Mouse (Mus musculus): Measurements from ENCODE around the gene Pir.

The Pir gene

DNA sequence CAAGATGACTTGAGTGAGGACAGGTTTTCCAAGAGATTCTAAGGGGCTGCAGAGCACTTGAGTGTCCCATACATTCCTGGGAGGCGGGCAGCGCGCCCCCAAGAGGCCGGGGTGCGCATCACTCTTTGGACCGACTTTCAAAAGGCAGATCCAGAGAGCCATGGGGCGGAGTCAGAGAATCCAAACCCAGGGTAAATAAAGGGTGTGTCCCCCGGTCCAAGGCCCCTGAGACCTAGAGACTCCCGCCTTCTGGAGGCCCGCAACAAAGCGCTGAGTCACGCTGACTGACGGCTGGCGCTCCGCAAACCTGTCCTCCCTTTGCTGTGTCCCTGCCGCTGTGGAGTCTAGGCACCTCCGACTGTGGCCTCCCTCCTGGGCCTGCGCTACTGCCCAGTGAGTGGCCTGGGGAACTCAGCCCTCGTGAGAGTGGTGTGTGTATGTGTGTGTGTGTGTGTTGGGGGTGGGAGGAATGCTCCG is at the start of gene Pir:
Pir (plus strand) TSS at position 87 of the 477 bp plus-strand sequence.
- ATAC-seq (ENCODE audit: insufficient number of reproducible peaks, low FRiP score, low TSS enrichment) = peak; percentile 58

- no peak for ATAC-seq (ENCODE audit: insufficient number of reproducible peaks, low FRiP score, low TSS enrichment)
These were observed 47.2 kb upstream of the Pir start for GRCm38 (mm10) chrX:164221989-164222388.

GRCm38 (mm10) chrX:164233380-164233779 is 35.8 kb upstream of the Pir start:
- no peak for ATAC-seq (ENCODE audit: insufficient number of reproducible peaks, low FRiP score, low TSS enrichment)

DNA sequence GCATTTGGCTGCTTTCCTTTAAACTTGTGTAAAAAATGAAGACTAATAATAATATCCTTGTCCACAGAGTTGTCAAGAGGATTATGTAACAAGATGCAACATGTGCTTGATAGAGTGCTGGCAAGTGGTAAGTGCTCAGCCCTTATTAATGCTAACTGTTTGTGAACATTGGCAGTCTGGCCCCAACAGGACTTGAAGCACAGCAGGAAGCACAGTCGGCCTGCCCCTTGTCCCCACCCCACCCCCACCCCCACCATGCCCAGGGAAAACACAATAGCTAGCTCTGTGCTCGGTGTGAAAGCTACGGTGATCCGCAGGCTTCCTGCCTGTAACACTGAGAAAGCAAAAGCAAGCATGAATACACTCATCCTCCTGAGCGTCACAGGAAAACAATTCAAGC is 23.5 kb upstream of the Pir start:
- no peak for ATAC-seq (ENCODE audit: insufficient number of reproducible peaks, low FRiP score, low TSS enrichment)

GRCm38 (mm10) chrX:164246722-164247121 is 22.4 kb upstream of the Pir start:
- ATAC-seq (ENCODE audit: insufficient number of reproducible peaks, low FRiP score, low TSS enrichment) = no peak

DNA sequence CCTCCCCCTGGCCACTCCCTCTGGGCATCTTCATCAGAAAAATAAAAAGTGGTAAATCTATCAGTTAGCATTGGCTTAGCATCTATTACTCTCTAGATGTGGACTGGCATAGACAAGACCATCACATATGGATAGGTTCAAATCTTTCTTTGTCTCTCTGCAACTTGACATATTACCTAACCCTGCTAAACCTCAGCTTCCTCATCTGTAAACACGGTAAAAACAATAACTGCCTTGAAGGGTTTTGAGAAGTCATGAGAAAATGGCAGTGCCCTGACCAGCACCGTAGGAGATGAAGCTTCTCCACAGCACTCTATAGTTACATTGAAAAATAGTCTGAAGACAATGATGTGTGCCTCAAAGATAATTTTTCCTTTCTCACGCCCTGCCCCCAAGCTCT is 12.6 kb upstream of the Pir start:
- ATAC-seq (ENCODE audit: insufficient number of reproducible peaks, low FRiP score, low TSS enrichment) = no peak

- no peak for ATAC-seq (ENCODE audit: insufficient number of reproducible peaks, low FRiP score, low TSS enrichment)
These were observed 11.1 kb upstream of the Pir start, which contains the start of gene Bmx for GRCm38 (mm10) chrX:164258057-164258456. Bmx (minus strand) TSS chrX:164258193.

DNA sequence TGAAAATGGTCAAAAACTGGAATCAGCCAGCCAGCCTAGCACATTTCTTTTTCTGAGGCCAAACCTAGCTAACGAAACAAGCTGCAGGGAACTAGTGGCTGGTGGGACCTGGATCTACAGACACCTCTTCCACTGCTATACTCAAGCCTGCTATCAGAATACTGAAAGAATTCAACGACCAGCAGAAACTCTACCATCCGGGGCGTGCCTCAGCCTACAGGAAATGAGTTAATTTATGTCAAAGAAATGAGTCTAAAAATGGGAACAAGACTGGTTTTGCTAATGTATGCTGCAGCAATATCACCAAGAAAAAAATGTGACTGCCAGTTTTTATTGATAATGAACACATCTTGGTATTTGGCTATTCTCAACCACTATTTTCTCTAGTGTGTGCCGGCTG is 10.5 kb upstream of the Pir start:
- no peak for ATAC-seq (ENCODE audit: insufficient number of reproducible peaks, low FRiP score, low TSS enrichment)

DNA sequence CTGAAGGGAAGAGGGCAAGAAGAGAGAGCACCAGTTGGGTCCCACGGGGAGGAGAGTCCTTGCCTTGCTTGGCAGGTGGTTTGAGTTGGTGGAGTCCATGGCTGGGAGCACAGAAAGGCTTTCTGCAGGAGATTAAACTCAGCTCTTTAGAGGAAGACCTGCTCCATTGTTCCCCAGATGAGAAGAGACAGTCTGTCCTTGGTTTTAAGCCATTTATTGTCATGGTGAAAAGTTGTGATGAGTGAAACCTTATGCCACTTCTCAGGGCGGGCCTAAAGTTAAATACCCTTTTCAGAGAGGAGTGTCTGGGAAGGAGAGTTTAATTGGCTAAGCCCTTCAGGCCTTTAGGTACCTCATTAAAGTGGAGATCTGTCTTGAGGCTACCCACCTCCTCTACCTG is 6.9 kb upstream of the Pir start:
- ATAC-seq (ENCODE audit: insufficient number of reproducible peaks, low FRiP score, low TSS enrichment) = no peak

GRCm38 (mm10) chrX:164264861-164265260 is 4.3 kb upstream of the Pir start:
- ATAC-seq (ENCODE audit: insufficient number of reproducible peaks, low FRiP score, low TSS enrichment) = no peak

GRCm38 (mm10) chrX:164270603-164271002 is 1.4 kb downstream of the Pir start:
- ATAC-seq (ENCODE audit: insufficient number of reproducible peaks, low FRiP score, low TSS enrichment) = no peak

DNA sequence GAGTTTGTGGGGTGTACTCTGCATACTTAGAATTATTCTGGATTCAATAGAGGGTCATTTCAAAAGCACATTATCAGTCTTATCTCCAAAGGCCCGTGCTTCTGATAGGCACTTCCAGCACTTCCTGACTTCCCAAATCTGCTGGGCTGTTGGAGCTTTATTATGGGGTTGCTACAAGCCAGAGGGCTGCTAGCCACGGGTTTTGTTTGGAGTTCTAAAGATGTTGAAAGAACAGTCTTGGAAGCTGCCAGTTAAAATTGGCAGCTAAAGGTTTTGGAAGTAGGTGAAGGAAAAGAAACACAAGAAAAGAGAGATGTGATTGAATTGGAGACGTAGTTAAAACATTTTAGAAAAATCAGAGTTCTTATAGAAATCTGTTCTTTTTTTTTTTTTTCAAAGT is 6.4 kb downstream of the Pir start:
- no peak for ATAC-seq (ENCODE audit: insufficient number of reproducible peaks, low FRiP score, low TSS enrichment)

DNA sequence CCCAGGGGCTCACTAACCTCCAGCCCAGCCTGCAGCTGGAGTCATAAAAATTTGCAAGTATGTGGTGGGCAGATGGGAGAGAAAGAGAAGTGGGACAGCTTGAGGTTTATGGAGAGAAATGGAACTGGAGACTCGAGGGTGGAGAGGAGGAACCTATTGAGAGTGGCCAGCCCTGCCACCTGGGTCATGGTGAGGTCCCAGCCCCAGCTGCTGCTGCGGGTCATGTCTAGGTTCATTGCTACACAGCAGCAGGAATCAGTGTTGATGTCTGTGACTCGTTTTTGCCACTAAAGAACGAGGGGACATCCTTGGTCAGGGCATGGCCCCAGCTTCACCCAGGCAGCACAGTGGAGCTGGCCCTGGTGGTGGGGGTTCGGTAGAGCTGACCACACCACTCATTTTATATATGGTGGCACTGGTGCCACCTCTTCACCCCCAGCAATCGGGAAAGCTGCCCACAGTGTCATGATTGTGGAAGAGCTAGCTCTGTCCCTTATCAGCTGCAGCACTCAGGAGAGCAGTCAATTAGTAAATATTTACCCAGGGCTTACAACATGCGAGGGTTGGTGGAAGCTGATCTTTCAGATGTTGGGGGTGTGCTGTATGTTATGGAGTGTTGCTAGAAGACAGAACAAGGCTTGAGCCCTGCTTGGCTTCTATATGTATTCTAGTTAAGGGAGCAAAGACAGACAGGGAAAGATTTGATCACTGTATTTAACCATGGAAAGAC is 11.9 kb downstream of the Pir start:
- ATAC-seq (ENCODE audit: insufficient number of reproducible peaks, low FRiP score, low TSS enrichment) = no peak

DNA sequence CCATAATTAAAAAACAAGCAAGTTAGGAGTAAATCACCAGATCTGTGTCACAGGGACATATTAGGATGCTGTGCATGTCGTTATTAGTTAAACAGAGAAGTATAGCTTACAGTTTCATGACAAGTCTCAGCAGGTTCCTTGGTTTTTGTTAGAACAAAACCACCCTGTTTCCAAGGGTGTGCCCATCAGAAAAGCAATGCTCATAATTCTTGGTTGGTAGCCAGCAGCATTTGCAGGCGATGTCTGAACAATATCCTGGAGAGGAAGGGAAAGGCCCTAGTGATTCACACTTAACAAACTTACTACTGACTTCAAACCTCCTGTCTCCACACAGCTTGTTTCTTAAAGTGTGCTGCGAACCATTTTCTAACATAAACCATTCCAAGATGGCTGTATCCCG is 14.6 kb downstream of the Pir start:
- no peak for ATAC-seq (ENCODE audit: insufficient number of reproducible peaks, low FRiP score, low TSS enrichment)

- no peak for ATAC-seq (ENCODE audit: insufficient number of reproducible peaks, low FRiP score, low TSS enrichment)
These were observed 17.9 kb downstream of the Pir start for GRCm38 (mm10) chrX:164287077-164287476.

DNA sequence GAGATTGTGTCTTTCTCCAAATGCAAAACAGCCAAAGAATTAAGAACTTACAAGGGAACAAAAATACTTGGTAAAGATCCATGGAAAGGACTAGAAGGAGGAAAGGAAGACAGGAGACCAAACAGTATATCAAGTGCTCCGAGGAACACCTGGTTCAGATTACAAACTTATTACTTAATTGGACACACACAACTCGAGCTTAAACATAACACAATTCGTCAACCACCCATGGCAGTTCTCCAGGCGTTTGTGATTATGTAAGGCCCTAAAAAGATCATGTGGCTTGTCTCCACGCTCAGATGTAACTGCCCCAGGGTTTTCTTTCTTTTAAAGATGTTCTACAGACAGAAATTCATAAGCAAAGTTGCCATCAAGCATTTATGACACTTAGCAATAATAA is 22.0 kb downstream of the Pir start:
- ATAC-seq (ENCODE audit: insufficient number of reproducible peaks, low FRiP score, low TSS enrichment) = no peak

- ATAC-seq (ENCODE audit: insufficient number of reproducible peaks, low FRiP score, low TSS enrichment) = no peak
These were observed 37.1 kb downstream of the Pir start for GRCm38 (mm10) chrX:164306250-164306649.

DNA sequence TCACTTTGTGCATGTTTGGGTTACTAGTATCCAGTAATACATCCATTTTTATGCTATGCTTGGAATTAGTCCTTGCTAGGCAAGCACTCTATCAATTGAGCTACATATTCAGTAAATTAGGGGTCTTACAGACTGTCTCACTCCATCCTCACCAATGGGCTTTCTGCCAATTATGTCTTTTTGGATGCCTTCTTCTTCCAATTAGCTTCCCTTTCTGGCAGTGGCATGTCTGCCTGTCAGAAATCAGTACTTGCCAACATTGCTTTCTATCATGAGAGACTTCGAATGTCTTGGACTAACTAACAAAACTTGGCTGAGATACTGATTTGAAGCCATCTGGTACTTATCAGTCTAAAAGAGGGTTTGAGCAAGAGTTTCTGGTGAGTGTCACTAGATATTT is 44.7 kb downstream of the Pir start:
- ATAC-seq (ENCODE audit: insufficient number of reproducible peaks, low FRiP score, low TSS enrichment) = no peak

DNA sequence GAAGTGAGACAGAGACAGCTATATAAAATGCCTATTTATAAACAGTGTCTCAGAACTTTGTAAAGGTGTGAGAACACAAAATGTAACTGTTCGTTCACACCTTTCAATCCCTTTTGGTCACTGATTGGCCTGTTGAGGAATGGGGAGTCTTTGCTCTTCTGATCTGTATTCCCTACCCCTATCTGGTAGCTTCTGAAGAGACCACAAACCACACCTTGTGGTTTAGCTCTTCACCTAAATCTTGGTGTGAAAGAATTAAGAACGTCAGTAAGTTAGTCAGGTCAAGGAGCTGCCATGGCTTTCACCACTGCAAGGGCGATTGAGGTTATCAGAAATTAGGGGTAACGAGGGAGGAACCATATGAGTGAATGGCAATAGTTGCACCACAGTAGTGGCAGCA is 49.4 kb downstream of the Pir start:
- ATAC-seq (ENCODE audit: insufficient number of reproducible peaks, low FRiP score, low TSS enrichment) = no peak

- no peak for ATAC-seq (ENCODE audit: insufficient number of reproducible peaks, low FRiP score, low TSS enrichment)
These were observed 50.9 kb downstream of the Pir start for GRCm38 (mm10) chrX:164320031-164320430.

- ATAC-seq (ENCODE audit: insufficient number of reproducible peaks, low FRiP score, low TSS enrichment) = no peak
These were observed 53.3 kb downstream of the Pir start for GRCm38 (mm10) chrX:164322492-164322891.

- ATAC-seq (ENCODE audit: insufficient number of reproducible peaks, low FRiP score, low TSS enrichment) = no peak
These were observed 54.3 kb downstream of the Pir start for GRCm38 (mm10) chrX:164323391-164323913.

Data from cerebellum, adult (tissue).